Mouse (Mus musculus): ENCODE results near the gene Il34. TPM values are rescaled to one million over a fixed set of nuclear protein-coding genes. Genes with fewer than 3 reads are reported as not detected.

Il34 gene
- total and polyA plus RNA-seq, 2 experiments from 2014 or later, result 8.8 to 11.4 TPM

- H3K27ac ChIP-seq, result no peak overlapping the region
- no peaks in the 10 kb centered on the region for H3K27me3 ChIP-seq (ENCODE audit: insufficient read depth, low read length)
- 86% methylated on average over 3 of the region's 3 CpGs for WGBS
- no peaks in the 10 kb centered on the region for H3K9me3 ChIP-seq (ENCODE audit: low read length)
- peak overlapping the region; percentile 88 for H3K4me2 ChIP-seq (ENCODE audit: low read depth, low read length)
- peaks cover 12% of the 10 kb centered on the region for H3K4me1 ChIP-seq (ENCODE audit: insufficient read depth, low read length)
- peak overlapping the region; percentile 79; the same call in 1 of the 2 replicates for H3K4me3 ChIP-seq (ENCODE audit: low read length)
- H3K9ac ChIP-seq (replicated peaks; ENCODE audit: low read length), result no peak overlapping the region
- peaks cover 43% of the 10 kb centered on the region for H3K36me3 ChIP-seq (ENCODE audit: insufficient read depth, low read length)
- DNase-seq (ENCODE audit: low spot score), result no peak
- ATAC-seq, result no peak
- no peak for TF ChIP-seq CTCF (IDR thresholded peaks at IDR 0.05; ENCODE audit: low read depth)
Observed at GRCm38 (mm10) chr8:110844941-110845340, 39.2 kb upstream of the Il34 start.

- Histone ChIP-seq H3K4me1 (ENCODE audit: insufficient read depth, low read length) (peaks cover 12% of the 10 kb centered on the region), H3K27me3 (ENCODE audit: insufficient read depth, low read length) (no peaks in the 10 kb centered on the region), H3K4me3 (ENCODE audit: low read length) (no peak overlapping the region), H3K4me2 (ENCODE audit: low read depth, low read length) (no peak overlapping the region), H3K36me3 (ENCODE audit: insufficient read depth, low read length) (peaks cover 48% of the 10 kb centered on the region), H3K27ac (no peak overlapping the region), H3K9ac (replicated peaks; ENCODE audit: low read length) (no peak overlapping the region), H3K9me3 (ENCODE audit: low read length) (no peaks in the 10 kb centered on the region)
- WGBS, result 83% methylated on average over 5 of the region's 5 CpGs
- no peak for TF ChIP-seq CTCF (IDR thresholded peaks at IDR 0.05; ENCODE audit: low read depth)
- DNase-seq (ENCODE audit: low spot score) (no peak), ATAC-seq (no peak)
Observed at GRCm38 (mm10) chr8:110843207-110843606, 37.5 kb upstream of the Il34 start.

- Histone ChIP-seq H3K9ac (replicated peaks; ENCODE audit: low read length) (no peak overlapping the region), H3K4me3 (ENCODE audit: low read length) (no peak overlapping the region), H3K9me3 (ENCODE audit: low read length) (no peaks in the 10 kb centered on the region), H3K4me1 (ENCODE audit: insufficient read depth, low read length) (peaks cover 6% of the 10 kb centered on the region; the same call in 1 of the 2 replicates), H3K4me2 (ENCODE audit: low read depth, low read length) (no peak overlapping the region), H3K27ac (no peak overlapping the region), H3K36me3 (ENCODE audit: insufficient read depth, low read length) (peaks cover 55% of the 10 kb centered on the region), H3K27me3 (ENCODE audit: insufficient read depth, low read length) (no peaks in the 10 kb centered on the region)
- TF ChIP-seq CTCF (IDR thresholded peaks at IDR 0.05; ENCODE audit: low read depth), result no peak; the same call in 1 of the 2 replicates
- no peak for ATAC-seq
- no peak for DNase-seq (ENCODE audit: low spot score)
- WGBS, result 94% methylated on average over 3 of the region's 3 CpGs
Observed at GRCm38 (mm10) chr8:110842012-110842574, 36.4 kb upstream of the Il34 start.

- Histone ChIP-seq H3K27ac (no peak overlapping the region), H3K4me2 (ENCODE audit: low read depth, low read length) (no peak overlapping the region), H3K4me3 (ENCODE audit: low read length) (no peak overlapping the region), H3K9ac (replicated peaks; ENCODE audit: low read length) (no peak overlapping the region), H3K36me3 (ENCODE audit: insufficient read depth, low read length) (peaks cover 82% of the 10 kb centered on the region), H3K9me3 (ENCODE audit: low read length) (no peaks in the 10 kb centered on the region), H3K27me3 (ENCODE audit: insufficient read depth, low read length) (no peaks in the 10 kb centered on the region), H3K4me1 (ENCODE audit: insufficient read depth, low read length) (no peaks in the 10 kb centered on the region)
- ATAC-seq (no peak), DNase-seq (ENCODE audit: low spot score) (no peak)
- WGBS, result 87% methylated on average over 3 of the region's 3 CpGs
- TF ChIP-seq CTCF (IDR thresholded peaks at IDR 0.05; ENCODE audit: low read depth), result no peak
Observed at GRCm38 (mm10) chr8:110831956-110832355, 26.2 kb upstream of the Il34 start.

- Histone ChIP-seq H3K27ac (no peak overlapping the region), H3K4me3 (ENCODE audit: low read length) (no peak overlapping the region), H3K4me1 (ENCODE audit: insufficient read depth, low read length) (no peaks in the 10 kb centered on the region), H3K9ac (replicated peaks; ENCODE audit: low read length) (no peak overlapping the region), H3K9me3 (ENCODE audit: low read length) (no peaks in the 10 kb centered on the region), H3K27me3 (ENCODE audit: insufficient read depth, low read length) (no peaks in the 10 kb centered on the region), H3K36me3 (ENCODE audit: insufficient read depth, low read length) (peaks cover 78% of the 10 kb centered on the region), H3K4me2 (ENCODE audit: low read depth, low read length) (no peak overlapping the region)
- TF ChIP-seq CTCF (IDR thresholded peaks at IDR 0.05; ENCODE audit: low read depth), result no peak
- WGBS, result 95% methylated on average over 3 of the region's 3 CpGs
- no peak for DNase-seq (ENCODE audit: low spot score)
- no peak for ATAC-seq
Observed at GRCm38 (mm10) chr8:110828511-110828910, 22.8 kb upstream of the Il34 start.

GRCm38 (mm10) chr8:110824861-110825260 is 19.1 kb upstream of the Il34 start:
- H3K36me3 ChIP-seq (ENCODE audit: insufficient read depth, low read length), result peaks cover 77% of the 10 kb centered on the region
- H3K4me2 ChIP-seq (ENCODE audit: low read depth, low read length), result no peak overlapping the region
- H3K27me3 ChIP-seq (ENCODE audit: insufficient read depth, low read length), result no peaks in the 10 kb centered on the region
- no peaks in the 10 kb centered on the region for H3K4me1 ChIP-seq (ENCODE audit: insufficient read depth, low read length)
- TF ChIP-seq CTCF (IDR thresholded peaks at IDR 0.05; ENCODE audit: low read depth), result no peak
- H3K4me3 ChIP-seq (ENCODE audit: low read length), result no peak overlapping the region
- DNase-seq (ENCODE audit: low spot score) (no peak), ATAC-seq (no peak)
- WGBS, result 87% methylated on average over 1 of the region's 1 CpGs
- no peaks in the 10 kb centered on the region for H3K9me3 ChIP-seq (ENCODE audit: low read length)
- no peak overlapping the region for H3K9ac ChIP-seq (replicated peaks; ENCODE audit: low read length)
- no peak overlapping the region for H3K27ac ChIP-seq

GRCm38 (mm10) chr8:110821960-110822359 is 16.2 kb upstream of the Il34 start:
- DNase-seq (ENCODE audit: low spot score), result no peak
- ATAC-seq, result no peak
- no peak overlapping the region for H3K27ac ChIP-seq
- no peaks in the 10 kb centered on the region for H3K27me3 ChIP-seq (ENCODE audit: insufficient read depth, low read length)
- H3K36me3 ChIP-seq (ENCODE audit: insufficient read depth, low read length), result peaks cover 82% of the 10 kb centered on the region
- WGBS, result 90% methylated on average over 3 of the region's 3 CpGs
- H3K4me1 ChIP-seq (ENCODE audit: insufficient read depth, low read length), result no peaks in the 10 kb centered on the region
- H3K4me3 ChIP-seq (ENCODE audit: low read length), result no peak overlapping the region
- TF ChIP-seq CTCF (IDR thresholded peaks at IDR 0.05; ENCODE audit: low read depth), result no peak
- H3K9ac ChIP-seq (replicated peaks; ENCODE audit: low read length), result no peak overlapping the region
- no peak overlapping the region for H3K4me2 ChIP-seq (ENCODE audit: low read depth, low read length)
- H3K9me3 ChIP-seq (ENCODE audit: low read length), result no peaks in the 10 kb centered on the region

All from hindbrain, postnatal 0 days (tissue).